Mouse (Mus musculus) myocyte (in vitro differentiated cells): Measurements from ENCODE around the gene Slc6a17. TPM values are rescaled to one million over a fixed set of nuclear protein-coding genes. Genes with fewer than 3 reads are reported as not detected.
A peak's percentile ranks its signal among the peaks of the same experiment; 100 is the strongest.

Source experiments
- H3K27me3 ChIP-seq: one replicate; pipeline ENCODE4 v1.6.1; 2011; ENCODE audit not compliant: control insufficient read depth, insufficient read depth, insufficient read length
- H3K36me3 ChIP-seq: one replicate; pipeline ENCODE4 v1.6.1; 2011; ENCODE audit not compliant: control insufficient read depth, insufficient read depth
- H3K4me2 ChIP-seq: one replicate; pipeline ENCODE4 v1.6.1; 2011; ENCODE audit warnings: low read depth, control low read depth
- H3K4me3 ChIP-seq: one replicate; pipeline ENCODE4 v1.5.1; 2011; ENCODE audit warnings: mild to moderate bottlenecking, control low read depth, moderate library complexity
- H3K79me2 ChIP-seq: one replicate; pipeline ENCODE4 v1.6.1; 2011; ENCODE audit not compliant: control insufficient read depth, insufficient read depth
- H3ac ChIP-seq: one replicate; pipeline ENCODE4 v1.6.1; 2011; ENCODE audit not compliant: control insufficient read depth, insufficient read length
- CEBPB ChIP-seq: IDR thresholded peaks from 2 replicates; pipeline ENCODE4 v1.6.1; 2011; ENCODE audit warnings: mild to moderate bottlenecking, moderate library complexity; ENCODE audit not compliant: poor library complexity, insufficient read depth, severe bottlenecking
- E2F4 ChIP-seq: IDR thresholded peaks from one replicate; pipeline ENCODE4 v1.6.1; 2011; ENCODE audit warnings: mild to moderate bottlenecking, control low read depth, moderate library complexity; ENCODE audit not compliant: insufficient read depth
- MAX ChIP-seq: IDR thresholded peaks from one replicate; pipeline ENCODE4 v1.6.1; 2011; ENCODE audit warnings: low read depth, mild to moderate bottlenecking, control low read depth
- MYOD1 ChIP-seq, 3 experiments: IDR thresholded peaks; one replicate each; pipeline ENCODE4 v1.6.1; 2011; ENCODE audit warnings: control low read depth in 2 of 3, low read depth in 2 of 3, mild to moderate bottlenecking in 2 of 3, moderate library complexity in 1 of 3; ENCODE audit not compliant: insufficient read length in 2 of 3, control insufficient read depth in 1 of 3
- MYOG ChIP-seq, 3 experiments: IDR thresholded peaks; one replicate each; pipeline ENCODE4 v1.6.1; 2011; ENCODE audit warnings: control low read depth in 2 of 3, low read depth in 2 of 3, mild to moderate bottlenecking in 2 of 3; ENCODE audit not compliant: insufficient read length in 2 of 3, control insufficient read depth in 1 of 3, insufficient read depth in 1 of 3
- POLR2A ChIP-seq: IDR thresholded peaks from one replicate; pipeline ENCODE4 v1.6.1; 2011; ENCODE audit warnings: low read depth, mild to moderate bottlenecking, control low read depth, moderate library complexity; ENCODE audit not compliant: insufficient read length
- POLR2AphosphoS2 ChIP-seq: IDR thresholded peaks from one replicate; pipeline ENCODE4 v1.6.1; 2011; ENCODE audit warnings: low read depth, control low read depth; ENCODE audit not compliant: insufficient read length
- REST ChIP-seq: IDR thresholded peaks from one replicate; pipeline ENCODE4 v1.6.1; 2011; ENCODE audit warnings: mild to moderate bottlenecking, control low read depth, moderate library complexity; ENCODE audit not compliant: insufficient read depth, insufficient read length
- SRF ChIP-seq: IDR thresholded peaks from one replicate; pipeline ENCODE4 v1.6.1; 2011; ENCODE audit warnings: low read depth; ENCODE audit not compliant: control insufficient read depth, insufficient read length
- TCF12 ChIP-seq: IDR thresholded peaks from one replicate; pipeline ENCODE4 v1.6.1; 2011; ENCODE audit warnings: mild to moderate bottlenecking, control low read depth; ENCODE audit not compliant: poor library complexity, insufficient read depth, severe bottlenecking
- TCF3 ChIP-seq: IDR thresholded peaks from one replicate; pipeline ENCODE4 v1.6.1; 2011; ENCODE audit warnings: low read depth, control low read depth; ENCODE audit not compliant: insufficient read length
- USF1 ChIP-seq: IDR thresholded peaks from one replicate; pipeline ENCODE4 v1.6.1; 2011; ENCODE audit warnings: low read depth, mild to moderate bottlenecking, control low read depth, moderate library complexity
- polyA plus RNA-seq: library from polyadenylated mRNA; unstranded; fragments of >200 nt; fragmentation: generic; extraction: Trizol; gene quantifications from one replicate; pipeline ENCODE4 v1.2.1, GENCODE M21; 2012; ENCODE audit warnings: missing spikeins

Gene Slc6a17
- polyA plus RNA-seq, 1 experiment, result 1.9 TPM

DNA sequence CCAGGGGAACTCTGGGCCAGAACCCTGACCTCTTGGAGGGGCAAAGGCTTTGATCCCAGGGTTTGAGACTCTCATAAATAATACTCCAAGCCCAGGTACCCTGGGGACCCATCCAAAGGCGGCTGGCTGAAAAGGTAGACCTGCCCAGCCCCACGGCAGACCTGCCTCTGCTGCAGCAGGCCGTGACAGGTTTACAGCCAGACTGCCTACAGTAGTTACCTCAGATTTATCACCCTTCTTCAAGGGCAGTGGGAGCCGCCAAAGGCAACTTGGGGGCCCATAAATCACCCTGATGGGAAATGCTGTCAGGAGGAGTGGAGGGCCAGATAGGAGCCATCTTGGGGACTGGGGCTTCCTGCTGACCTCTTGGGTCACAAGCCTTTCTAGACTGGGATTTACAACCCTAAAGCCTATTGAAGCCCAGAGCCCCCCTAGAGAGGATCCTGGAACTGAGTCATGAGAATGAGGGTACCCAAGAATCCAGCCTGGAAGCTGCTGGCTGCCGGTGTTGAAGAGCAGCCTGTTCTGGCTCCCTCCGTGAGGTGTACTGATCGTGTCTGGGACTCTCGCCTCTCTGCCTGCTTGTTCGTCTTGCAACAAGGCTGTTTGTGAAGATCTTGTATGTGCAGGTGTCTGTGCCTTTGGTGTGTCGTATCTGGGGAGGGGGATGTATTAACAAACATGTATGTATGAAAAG, 28.0 kb upstream of the Slc6a17 start:
- Histone ChIP-seq H3K4me2 (no peak overlapping the region), H3K36me3 (no peaks in the 10 kb centered on the region), H3K4me3 (no peak overlapping the region), H3ac (no peak overlapping the region), H3K79me2 (no peaks in the 10 kb centered on the region), H3K27me3 (peaks cover 8% of the 10 kb centered on the region)
- TF ChIP-seq E2F4 (no peak), TCF3 (no peak), REST (no peak), MAX (no peak), POLR2AphosphoS2 (no peak), USF1 (no peak), CEBPB (no peak)

GRCm38 (mm10) chr3:107545278-107545677, 27.5 kb upstream of the Slc6a17 start:
- H3K4me2 ChIP-seq, result no peak overlapping the region
- H3K27me3 ChIP-seq, result peaks cover 8% of the 10 kb centered on the region
- no peaks in the 10 kb centered on the region for H3K79me2 ChIP-seq
- no peak overlapping the region for H3K4me3 ChIP-seq
- H3K36me3 ChIP-seq, result no peaks in the 10 kb centered on the region
- no peak overlapping the region for H3ac ChIP-seq
- TF ChIP-seq MAX, result no peak
- TF ChIP-seq POLR2A, result no peak
- TF ChIP-seq CEBPB, result no peak
- no peak for TF ChIP-seq MYOD1 (IDR thresholded peaks at IDR 0.05; ENCODE audit: control insufficient read depth in 1 of 3, insufficient read length in 2 of 3, low read depth in 2 of 3)
- TF ChIP-seq MYOG (IDR thresholded peaks at IDR 0.05; ENCODE audit: control insufficient read depth in 1 of 3, insufficient read depth in 1 of 3, insufficient read length in 2 of 3, low read depth in 2 of 3), result no peak
- TF ChIP-seq E2F4, result no peak
- TF ChIP-seq TCF12, result no peak
- TF ChIP-seq TCF3, result no peak
- no peak for TF ChIP-seq USF1
- no peak for TF ChIP-seq SRF
- no peak for TF ChIP-seq REST
- no peak for TF ChIP-seq POLR2AphosphoS2

GRCm38 (mm10) chr3:107543158-107544080, 25.6 kb upstream of the Slc6a17 start:
- TF ChIP-seq MYOG (IDR thresholded peaks at IDR 0.05; ENCODE audit: control insufficient read depth in 1 of 3, insufficient read depth in 1 of 3, insufficient read length in 2 of 3, low read depth in 2 of 3) (no peak), USF1 (peak; percentile 86)
- Histone ChIP-seq H3K79me2 (no peaks in the 10 kb centered on the region), H3K4me3 (no peak overlapping the region), H3K27me3 (no peaks in the 10 kb centered on the region), H3ac (no peak overlapping the region), H3K36me3 (no peaks in the 10 kb centered on the region), H3K4me2 (peak overlapping the region; percentile 41)

DNA sequence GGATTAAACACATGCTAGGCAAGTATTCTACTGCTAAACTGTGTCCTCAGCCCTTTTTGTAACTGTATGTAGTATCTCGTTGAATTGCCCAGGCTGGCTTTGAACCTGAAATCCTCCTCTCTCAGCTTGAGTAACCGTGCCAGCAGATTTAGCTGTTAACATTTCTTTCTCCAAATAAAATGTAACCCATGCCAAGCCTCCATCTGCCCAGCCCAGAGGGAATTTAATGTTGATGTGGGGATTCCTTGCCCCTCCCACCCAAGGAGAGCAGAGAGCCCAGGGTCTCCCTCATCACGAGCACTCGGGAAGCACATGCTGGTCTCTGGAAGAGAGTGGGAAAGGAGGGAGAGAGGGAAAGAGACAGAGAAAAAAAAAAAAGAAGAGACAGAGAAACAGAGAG, 24.8 kb upstream of the Slc6a17 start:
- TF ChIP-seq POLR2AphosphoS2 (no peak), CEBPB (no peak), TCF3 (no peak), SRF (no peak), POLR2A (no peak), MYOG (IDR thresholded peaks at IDR 0.05; ENCODE audit: control insufficient read depth in 1 of 3, insufficient read depth in 1 of 3, insufficient read length in 2 of 3, low read depth in 2 of 3) (no peak), USF1 (no peak), TCF12 (no peak)
- no peaks in the 10 kb centered on the region for H3K36me3 ChIP-seq
- H3ac ChIP-seq, result no peak overlapping the region
- no peak overlapping the region for H3K4me3 ChIP-seq
- no peaks in the 10 kb centered on the region for H3K27me3 ChIP-seq
- peak overlapping the region; percentile 41 for H3K4me2 ChIP-seq
- H3K79me2 ChIP-seq, result no peaks in the 10 kb centered on the region

GRCm38 (mm10) chr3:107537504-107537889, 19.7 kb upstream of the Slc6a17 start:
- Histone ChIP-seq H3ac (no peak overlapping the region), H3K27me3 (no peaks in the 10 kb centered on the region), H3K4me3 (peak overlapping the region; percentile 11)

More at GRCm38 (mm10) chr3:107537504-107537889, 19.7 kb upstream of the Slc6a17 start:
- no peak for TF ChIP-seq TCF3
- no peak for TF ChIP-seq USF1
- TF ChIP-seq SRF, result no peak
- TF ChIP-seq MYOD1 (IDR thresholded peaks at IDR 0.05; ENCODE audit: control insufficient read depth in 1 of 3, insufficient read length in 2 of 3, low read depth in 2 of 3), result no peak
- no peak for TF ChIP-seq POLR2AphosphoS2
- H3K79me2 ChIP-seq, result no peaks in the 10 kb centered on the region
- no peaks in the 10 kb centered on the region for H3K36me3 ChIP-seq
- peak overlapping the region; percentile 75 for H3K4me2 ChIP-seq
